Mouse (Mus musculus) testis, postnatal 10 days (tissue): ENCODE results near the gene Lhpp.
A peak's percentile ranks its signal among the peaks of the same experiment; 100 is the strongest.

Source experiments
- DNase-seq: peaks from one replicate; pipeline ENCODE4 v3.0.0; 2021; ENCODE audit warnings: low spot score

Gene Lhpp

GRCm38 (mm10) chr7:132705130-132705529 lies 94.7 kb downstream of the Lhpp start:
- no peak for DNase-seq

DNA sequence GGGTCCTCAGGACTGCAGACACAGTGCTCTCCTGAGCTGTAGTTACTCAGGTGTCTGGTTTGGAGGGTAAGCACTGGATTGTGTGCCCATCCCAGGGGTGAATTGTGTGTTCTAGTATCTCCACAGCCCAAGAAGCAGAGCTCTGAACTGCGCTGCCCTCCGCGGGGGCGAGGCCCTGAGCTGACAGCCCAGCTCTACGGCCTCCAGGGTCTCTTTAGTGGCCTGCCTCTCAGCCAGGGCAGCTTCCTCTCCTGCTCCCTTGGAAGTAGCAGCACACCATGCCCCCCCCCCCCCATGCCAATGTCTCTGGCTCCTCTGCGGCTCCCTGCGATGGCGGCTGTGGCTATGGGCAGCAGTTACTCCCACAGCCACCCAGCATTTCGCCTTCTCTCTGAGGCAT lies 101.1 kb downstream of the Lhpp start:
- no peak for DNase-seq

GRCm38 (mm10) chr7:132712044-132712708 lies 101.7 kb downstream of the Lhpp start:
- DNase-seq, result no peak

- DNase-seq, result no peak
Observed at GRCm38 (mm10) chr7:132712956-132713355, 102.5 kb downstream of the Lhpp start.

GRCm38 (mm10) chr7:132713483-132714126 lies 103.2 kb downstream of the Lhpp start:
- DNase-seq, result no peak

DNA sequence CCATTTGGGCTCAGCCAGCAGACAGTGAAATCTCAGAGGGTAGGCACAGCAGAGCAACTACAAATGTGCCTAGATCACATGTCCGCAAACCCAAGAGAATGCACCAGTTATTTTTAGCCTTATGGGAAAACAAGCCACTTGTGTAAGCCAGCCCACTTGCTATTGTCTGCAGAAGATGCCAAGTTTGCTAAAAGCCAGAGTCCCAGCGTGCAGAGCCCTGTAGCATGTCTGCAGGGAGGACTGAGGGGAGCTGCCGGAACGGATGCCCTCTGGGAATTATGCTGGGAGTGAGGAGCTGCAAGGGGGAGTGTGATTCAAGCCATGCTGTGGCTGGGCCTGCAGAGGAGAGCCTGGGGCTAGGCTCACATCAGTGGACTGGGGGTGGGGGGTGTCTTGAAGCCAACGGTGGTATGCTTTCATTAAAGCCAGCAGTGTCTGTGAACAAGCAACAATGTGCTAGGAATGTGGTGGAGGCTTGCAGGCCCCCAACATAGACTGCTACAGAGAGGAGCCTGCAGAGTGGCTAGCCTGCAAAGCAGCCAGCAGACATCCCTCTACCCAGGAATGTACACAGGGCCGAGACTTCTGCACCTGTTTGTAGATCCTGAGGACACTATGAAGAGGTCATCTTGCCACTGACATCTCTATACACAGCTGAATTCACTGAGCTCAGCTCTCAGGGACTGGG lies 103.9 kb downstream of the Lhpp start:
- no peak for DNase-seq

DNA sequence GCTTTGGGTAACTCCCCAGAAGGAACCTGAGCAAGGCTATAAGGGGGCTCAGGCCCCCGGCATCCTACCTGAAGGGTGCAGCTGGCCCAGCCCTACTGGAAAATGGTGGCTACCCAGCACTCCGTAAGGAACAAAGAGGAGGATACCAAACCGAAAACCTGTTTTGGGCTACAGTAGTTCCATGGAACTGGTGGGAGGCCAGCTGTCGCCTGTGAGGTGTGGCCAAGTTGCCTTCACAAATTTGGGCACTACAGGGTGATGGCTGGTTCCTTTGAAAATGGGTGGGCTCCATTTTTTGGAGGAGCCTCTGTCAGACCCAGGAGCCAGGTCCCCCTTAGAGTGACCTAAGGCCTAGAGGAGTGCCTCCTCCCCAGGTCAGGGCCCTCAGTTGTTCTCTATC lies 104.8 kb downstream of the Lhpp start:
- DNase-seq, result no peak

DNA sequence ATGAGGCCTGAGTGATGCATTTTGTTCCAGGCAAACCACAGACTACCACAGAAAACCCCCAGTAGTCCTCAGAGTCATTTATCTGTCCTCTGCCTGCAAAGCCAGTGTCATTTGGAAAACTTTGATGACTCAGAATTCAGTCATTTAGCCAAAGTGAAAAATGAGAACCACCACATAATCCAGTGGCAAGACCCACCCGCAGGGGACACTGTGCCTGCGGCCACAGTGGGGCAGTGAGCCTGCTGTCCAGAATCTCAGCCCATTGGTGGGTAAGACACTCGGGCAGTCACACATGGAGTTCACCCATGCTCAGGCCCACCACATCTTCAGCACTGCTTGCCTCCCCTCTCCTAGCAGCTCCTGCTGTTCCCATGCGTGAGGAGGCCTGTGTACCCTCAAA lies 109.1 kb downstream of the Lhpp start:
- DNase-seq, result no peak

DNA sequence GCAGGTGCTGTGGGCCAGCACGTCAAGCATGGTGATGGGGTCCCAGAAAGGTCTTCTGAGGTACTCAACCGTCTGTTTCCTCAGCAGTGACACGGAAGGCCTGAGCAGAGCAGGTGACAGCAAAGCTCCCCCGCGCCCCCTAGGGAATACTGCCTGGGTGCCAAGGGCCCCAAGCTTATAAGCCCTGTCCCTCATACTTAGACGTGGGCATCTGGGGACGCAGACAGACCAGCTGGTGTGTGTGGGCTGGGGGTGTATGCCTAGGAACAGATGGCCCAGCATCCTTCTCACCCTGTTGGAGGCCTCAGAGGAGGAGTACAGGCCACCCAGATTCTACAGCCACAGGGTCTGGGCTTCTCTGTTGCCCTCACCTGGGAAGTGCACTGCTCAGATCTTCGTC lies 110.1 kb downstream of the Lhpp start:
- DNase-seq, result no peak

DNA sequence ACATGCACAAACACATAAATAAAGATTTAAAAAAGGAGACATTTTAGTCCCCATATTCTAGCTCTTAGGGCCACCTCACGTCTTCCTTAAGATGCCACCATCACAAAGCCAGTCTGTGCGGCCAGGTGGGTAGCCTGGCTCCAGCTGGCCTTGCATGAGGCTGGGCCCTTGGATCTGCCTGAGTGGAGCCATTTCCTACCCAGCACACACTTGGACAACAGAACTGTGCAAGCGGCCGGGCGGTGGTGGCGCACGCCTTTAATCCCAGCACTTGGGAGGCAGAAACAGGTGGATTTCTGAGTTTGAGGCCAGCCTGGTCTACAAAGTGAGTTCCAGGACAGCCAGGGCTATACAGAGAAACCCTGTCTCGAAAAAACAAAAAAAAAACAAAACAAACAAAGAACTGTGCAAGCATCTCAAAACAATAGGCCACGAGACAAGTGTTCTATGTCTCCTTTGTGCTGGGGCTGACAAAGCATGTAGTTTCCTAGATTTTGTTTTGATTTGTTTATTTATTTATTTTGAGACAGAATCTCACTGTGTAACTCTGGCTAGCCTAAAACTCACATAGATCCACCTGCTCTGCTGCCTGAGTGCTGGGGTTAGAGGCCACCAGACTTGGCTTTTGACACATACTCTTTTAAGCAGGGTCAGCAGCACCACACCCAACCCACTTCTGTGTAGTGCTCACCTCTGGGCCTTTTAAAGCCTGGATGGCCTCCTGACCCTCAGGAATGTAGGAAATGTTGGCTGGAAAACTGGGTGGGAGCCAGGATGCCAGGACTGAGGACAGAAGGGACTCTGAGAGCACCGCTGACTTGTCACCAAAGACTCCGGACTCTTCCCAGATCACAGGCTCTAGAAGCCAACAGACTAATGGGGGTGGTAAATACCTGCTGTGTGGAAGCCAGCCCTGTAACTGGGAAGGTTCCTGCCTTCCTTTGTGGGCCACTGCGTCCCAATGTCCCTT lies 112.2 kb downstream of the Lhpp start:
- DNase-seq, result no peak

- no peak for DNase-seq
Observed at GRCm38 (mm10) chr7:132723906-132724305, 113.5 kb downstream of the Lhpp start.

DNA sequence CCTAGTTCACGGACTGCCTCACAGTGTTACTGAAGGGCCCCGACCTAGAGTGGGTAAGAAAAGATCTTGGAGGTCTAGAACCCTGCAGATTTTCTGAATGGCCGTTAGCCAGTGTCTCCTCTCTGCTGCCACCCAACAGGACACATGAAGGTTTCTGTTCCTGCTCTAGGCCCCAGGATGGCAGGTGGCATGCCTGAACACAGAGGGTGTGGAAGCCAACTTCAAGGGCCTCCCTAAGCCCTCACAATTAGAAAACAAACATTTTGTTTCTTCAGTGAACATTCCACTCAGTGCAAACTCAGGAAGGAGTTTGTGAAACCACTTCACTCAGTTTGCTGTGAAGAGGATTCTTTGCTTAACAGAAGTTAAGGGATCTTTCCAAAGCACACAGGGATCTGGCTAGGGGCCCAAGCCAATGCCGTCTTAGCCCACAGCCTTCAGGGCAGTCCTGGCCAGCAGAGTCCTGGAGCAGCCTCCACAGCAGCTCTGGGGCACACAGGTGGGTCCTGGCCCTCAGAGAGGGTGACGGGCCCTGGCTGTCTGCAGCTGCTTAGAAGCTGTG lies 114.1 kb downstream of the Lhpp start:
- DNase-seq, result no peak

DNA sequence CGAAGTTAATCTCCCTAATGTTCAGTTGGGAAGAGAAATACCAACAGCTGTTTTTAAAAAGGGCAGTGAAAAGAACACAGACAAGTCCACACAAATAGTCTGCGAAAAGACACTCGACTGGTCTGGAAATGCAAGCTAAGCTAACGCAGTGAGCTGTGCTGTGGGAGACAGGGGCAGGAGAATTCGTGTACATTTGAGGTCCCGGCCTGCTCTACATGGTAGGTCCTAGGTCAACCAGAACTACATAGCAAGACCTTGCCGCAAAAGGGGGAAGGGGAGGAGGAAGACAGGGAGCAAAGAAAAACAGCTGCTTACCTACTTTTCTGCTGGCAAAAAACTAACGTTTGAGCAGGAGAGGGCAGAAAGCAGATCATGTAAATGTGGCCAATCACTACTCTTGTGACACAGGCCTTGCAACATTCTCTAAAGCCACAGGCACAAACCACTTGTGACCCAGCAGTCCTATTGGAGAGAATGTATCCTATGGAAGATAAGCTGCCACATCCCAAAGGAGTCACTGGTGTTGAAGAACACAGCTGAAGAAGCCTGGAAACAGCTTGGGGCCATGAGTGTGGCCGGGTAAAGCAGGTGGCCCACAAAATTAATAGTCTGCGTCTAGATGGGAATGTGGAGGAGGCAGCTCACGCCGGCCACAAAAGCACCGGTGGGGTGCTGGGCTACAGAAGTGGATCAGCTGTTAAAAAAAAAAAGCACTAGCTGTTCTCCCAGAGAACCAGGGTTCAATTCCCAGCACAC lies 115.8 kb downstream of the Lhpp start:
- no peak for DNase-seq

- DNase-seq, result no peak
Observed at GRCm38 (mm10) chr7:132729093-132729831, 118.8 kb downstream of the Lhpp start.

DNA sequence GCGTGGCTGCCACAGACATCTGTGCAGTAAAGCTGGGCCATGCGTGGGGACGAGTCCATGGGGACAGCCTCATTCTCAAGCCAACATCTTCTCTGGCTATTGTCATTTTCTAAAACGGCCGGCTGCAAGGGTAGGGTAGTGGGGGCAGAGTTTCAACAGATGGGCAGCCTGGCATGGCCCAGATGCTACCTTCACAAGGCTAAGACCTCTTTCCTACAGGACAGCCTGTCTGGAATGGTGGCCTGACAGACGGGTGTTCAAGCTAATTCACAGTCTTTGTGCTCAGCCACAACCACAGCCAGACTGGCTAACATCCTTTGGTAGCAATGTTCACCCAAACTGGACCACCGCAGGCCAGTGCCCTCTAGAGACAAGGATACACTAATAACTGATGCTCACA lies 120.1 kb downstream of the Lhpp start:
- DNase-seq, result no peak

DNA sequence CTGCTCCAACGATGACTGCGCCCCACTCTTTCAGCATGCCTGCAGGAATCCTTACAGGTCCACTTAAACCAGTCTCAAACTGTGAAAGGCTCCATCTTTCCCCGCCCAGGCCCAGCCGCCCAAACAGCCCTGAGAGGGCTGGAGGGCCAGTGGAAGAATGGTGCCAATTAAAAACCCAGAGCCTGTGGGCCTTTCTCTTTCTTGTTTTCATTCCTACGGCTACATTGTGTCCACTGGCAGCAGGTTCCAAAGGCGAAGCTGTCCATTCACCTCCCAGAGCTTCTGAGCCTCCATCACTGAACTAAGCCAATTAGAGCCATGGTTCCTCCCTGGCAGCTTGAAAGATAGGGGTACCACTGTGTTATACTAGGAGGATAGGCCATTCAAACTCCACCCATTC lies 121.1 kb downstream of the Lhpp start:
- no peak for DNase-seq

DNA sequence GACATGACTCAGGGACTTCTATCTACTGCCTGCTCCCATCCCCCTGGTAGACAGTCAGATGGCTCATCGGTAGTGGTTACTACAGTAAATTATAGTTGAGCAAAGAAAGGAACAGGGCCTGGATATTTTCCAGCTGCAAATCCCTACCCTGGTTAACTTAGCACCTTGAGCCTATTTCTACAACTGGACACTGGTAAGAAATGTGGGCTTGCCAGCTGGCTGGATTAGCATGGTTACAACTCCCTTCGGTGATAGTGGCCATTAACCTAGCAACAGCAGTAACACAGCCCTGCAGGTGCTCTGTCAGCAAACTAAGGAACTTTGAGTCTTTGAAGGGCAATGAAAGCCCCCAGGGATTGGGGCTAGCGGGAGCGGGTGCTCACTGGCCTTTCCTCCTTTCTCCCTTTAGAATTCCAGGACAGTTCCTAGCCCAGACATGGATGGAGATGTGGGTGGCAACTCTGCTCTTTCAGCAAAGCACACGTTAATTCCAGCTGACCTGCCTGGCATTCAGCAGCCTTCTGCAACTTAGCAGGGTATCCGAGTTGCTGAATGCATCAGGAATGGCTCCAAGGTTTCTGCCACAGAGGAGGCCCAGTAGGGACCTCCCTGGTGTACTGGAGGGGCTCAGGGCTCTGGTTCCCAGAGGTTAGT lies 121.8 kb downstream of the Lhpp start:
- no peak for DNase-seq

DNA sequence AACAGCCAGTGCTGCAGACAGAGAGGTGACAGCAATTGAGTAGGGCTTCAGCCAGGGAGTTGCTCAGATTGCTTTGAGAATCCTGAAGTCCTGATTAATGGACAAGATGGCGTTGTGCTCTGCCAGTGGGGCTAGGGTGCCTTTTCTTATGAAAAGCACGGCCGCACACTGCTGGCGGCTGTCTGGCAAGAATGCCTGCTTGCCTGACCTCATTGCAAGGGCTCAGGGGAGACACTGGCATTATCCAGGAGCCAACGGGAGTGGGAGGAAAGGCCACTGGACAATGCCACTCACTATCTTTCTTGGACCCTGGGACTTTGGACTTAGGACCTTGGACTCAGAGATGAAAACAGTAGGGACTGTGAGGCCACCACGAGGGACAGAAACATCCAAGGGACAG lies 123.1 kb downstream of the Lhpp start:
- DNase-seq, result peak; percentile 69

DNA sequence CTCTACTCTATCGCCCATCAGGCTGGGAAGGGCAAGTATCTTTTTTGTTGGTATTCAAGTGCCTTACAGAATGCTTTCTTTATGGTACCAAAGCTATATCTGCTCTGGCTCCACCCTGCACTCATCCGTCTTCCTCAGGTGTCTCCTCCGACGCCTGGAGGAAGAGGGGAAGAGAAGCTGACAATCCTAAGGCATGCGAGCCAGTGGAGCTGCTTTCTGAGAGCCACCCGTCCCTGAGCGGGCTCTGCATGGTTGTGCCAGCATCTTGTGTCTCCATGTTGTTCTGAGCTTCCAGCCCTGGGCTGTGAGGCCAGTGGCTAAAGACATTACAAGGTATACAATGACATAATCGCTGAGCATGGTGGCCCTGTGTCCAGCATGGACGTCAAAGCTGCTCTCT lies 123.8 kb downstream of the Lhpp start:
- no peak for DNase-seq

- DNase-seq, result peak; percentile 66
Observed at GRCm38 (mm10) chr7:132735145-132735544, 124.7 kb downstream of the Lhpp start.
